Mouse (Mus musculus) splenic B cell, adult 2 months (primary cell): ENCODE data around the gene Mrps12.
"Not testable (repeated sequence)": the region's sequence is repeated elsewhere in the genome, so short reads cannot be mapped to it uniquely, and the experiment has no call there.

Experiments
- DNase-seq: peaks from one replicate; pipeline ENCODE4 v3.0.0-alpha.2; 2011; ENCODE audit warnings: low read depth, low spot score
- H3K27me3 ChIP-seq: 2 replicates; pipeline ENCODE4 v1.6.1; 2012; ENCODE audit warnings: mild to moderate bottlenecking, low read length, moderate library complexity, mixed read lengths; ENCODE audit not compliant: control insufficient read depth, poor library complexity, insufficient read depth, severe bottlenecking
- H3K36me3 ChIP-seq: 2 replicates; pipeline ENCODE4 v1.6.1; 2012; ENCODE audit warnings: mild to moderate bottlenecking, low read length, moderate library complexity, mixed read lengths; ENCODE audit not compliant: control insufficient read depth, poor library complexity, insufficient read depth, severe bottlenecking

Gene Mrps12

DNA sequence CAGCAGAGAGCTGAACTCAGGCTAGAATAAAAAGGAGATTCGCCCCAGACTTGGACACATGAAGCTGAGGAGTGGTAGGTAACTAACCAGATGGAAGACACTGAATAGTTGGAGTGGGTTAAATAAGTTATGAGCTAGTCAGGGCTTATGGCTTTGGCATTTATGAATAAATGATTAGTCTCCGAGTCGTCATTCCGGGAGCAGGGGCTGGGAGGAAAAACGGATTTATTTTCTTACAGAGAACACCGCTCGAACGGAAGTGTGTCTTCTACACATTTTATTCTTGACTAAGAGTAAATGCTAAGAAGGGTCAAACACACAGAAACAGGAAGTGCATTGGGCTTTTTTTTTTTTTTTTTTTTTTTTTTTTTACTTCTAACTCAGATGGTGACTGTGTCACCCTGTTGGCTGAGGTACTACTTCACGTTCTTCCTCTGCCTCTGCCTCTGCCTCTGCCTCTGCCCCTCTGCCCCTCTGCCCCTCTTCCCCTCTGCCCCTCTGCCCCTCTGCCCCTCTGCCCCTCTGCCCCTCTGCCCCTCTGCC, 38.9 kb downstream of the Mrps12 start:
- no peaks in the 10 kb centered on the region for H3K36me3 ChIP-seq
- DNase-seq: peak; percentile 25

DNA sequence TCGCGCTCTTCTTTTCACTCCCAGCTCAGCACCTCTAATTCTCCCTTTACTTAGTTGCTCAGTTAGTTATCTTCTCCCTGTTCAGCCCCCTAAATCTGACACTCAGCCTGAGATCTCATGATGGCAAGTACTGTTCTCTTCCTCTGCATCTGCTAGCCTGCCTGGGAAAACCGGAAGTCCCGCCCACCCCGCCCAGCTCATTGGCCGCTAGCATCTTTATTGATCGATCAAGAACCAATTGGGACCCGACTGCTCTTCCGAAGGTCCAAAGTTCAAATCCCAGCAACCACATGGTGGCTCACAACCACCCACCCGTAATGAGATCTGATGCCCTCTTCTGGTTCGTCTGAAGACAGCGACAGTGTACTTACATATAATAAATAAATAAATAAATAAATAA, 40.3 kb downstream of the Mrps12 start:
- not testable (repeated sequence) for DNase-seq, H3K27me3 ChIP-seq, H3K36me3 ChIP-seq

More for the DNA sequence above, 38.9 kb downstream of the Mrps12 start:
- H3K27me3 ChIP-seq: no peaks in the 10 kb centered on the region

DNA sequence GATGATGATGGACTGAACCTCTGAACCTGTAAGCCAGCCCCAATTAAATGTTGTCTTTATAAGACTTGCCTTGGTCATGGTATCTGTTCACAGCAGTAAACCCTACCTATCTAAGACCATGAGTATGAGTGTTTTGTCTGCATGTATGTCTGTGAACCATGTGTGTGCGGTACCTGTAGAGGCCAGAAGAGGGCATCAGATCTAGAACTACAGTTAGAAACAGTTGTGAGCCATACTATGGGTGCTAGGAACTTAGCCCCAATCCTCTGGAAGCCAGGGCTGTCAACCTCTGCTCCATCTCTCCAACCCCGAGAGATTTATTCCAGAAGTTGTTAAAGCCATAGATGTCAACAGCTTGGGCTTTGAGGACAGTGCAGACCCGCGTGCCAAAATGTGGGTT, 41.4 kb downstream of the Mrps12 start:
- Histone ChIP-seq H3K36me3 (no peaks in the 10 kb centered on the region), H3K27me3 (no peaks in the 10 kb centered on the region)
- no peak for DNase-seq

DNA sequence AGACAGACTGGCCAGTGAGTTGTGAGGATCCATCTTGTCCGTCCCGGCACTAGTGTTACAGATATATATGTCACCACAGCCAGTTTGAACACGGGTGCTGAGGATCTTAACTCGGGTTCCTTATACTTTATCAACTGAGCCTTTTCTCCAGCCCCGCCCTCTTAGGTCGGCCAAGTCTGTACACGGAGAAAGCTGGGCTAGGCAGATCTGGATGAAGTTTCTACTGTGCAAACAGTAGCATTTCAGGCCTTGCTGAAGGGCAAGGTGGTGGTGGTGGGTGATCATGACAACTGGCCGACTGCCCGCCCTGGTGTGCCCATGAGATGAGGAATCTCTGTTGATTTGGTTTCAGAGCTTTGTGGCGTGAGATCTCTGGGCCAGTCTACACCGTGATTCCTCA, 44.3 kb downstream of the Mrps12 start:
- Histone ChIP-seq H3K36me3 (no peaks in the 10 kb centered on the region), H3K27me3 (no peaks in the 10 kb centered on the region)
- DNase-seq: no peak

DNA sequence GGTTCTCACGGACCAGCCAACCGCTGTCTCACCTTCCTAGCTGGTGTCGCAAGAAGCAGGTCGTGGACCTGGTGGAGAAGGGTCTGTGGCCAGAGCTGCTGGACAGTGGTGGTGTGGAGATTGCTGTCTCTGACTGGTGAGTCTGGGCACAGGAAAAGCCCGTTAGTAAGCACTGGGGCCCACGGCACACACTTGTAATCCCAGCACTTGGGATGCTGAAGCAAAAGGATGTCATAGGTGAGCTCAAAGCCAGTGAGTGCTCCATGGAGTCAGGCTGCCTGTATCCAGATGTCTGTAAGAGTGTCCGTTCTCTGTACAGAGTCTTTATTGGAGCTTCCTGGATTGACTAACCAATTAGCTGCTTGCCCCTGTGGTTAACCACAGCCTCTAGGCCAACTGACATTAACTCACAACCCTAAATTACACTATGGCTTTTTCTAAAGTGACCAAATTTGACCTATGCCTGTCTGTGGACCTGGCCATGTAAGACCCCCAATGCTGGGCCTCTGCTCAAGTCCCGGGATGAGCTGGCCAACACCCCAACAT, 46.6 kb downstream of the Mrps12 start:
- no peaks in the 10 kb centered on the region for H3K27me3 ChIP-seq
- no peak for DNase-seq
- H3K36me3 ChIP-seq: no peaks in the 10 kb centered on the region

- H3K36me3 ChIP-seq: no peaks in the 10 kb centered on the region
- no peak for DNase-seq
- H3K27me3 ChIP-seq: no peaks in the 10 kb centered on the region
Measured at GRCm38 (mm10) chr7:28694423-28694822, 47.2 kb downstream of the Mrps12 start.

- H3K36me3 ChIP-seq: no peaks in the 10 kb centered on the region
- peak; percentile 81 for DNase-seq
- H3K27me3 ChIP-seq: no peaks in the 10 kb centered on the region
Measured at GRCm38 (mm10) chr7:28693321-28693966, 48.2 kb downstream of the Mrps12 start.

- Histone ChIP-seq H3K36me3 (no peaks in the 10 kb centered on the region), H3K27me3 (no peaks in the 10 kb centered on the region)
- no peak for DNase-seq
Measured at GRCm38 (mm10) chr7:28692545-28693320, 48.9 kb downstream of the Mrps12 start, which contains the start of gene Fbxo27. Fbxo27 (plus strand) TSS chr7:28692849.

DNA sequence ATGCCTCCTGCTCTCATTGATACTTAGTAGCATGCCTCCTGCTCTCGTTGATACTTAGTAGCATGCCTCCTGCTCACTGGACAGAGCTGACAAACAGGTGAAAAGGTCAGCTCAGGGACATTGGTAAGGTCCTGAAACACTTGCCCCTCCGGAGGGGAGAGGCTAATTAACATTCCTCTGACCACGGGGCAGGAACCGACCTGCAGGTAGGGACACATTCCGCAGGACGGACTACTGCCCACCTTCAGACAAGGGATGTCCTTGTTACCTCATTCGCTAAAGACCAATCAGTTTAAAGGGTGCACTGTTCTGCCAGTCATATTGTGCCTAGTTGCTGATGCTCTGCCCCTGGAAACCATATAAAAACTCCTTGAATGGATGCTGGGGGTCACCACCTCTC, 50.5 kb downstream of the Mrps12 start:
- DNase-seq: no peak
- no peaks in the 10 kb centered on the region for H3K36me3 ChIP-seq
- H3K27me3 ChIP-seq: no peaks in the 10 kb centered on the region
